Mouse (Mus musculus): Measurements from ENCODE around the gene Galnt10. TPM values are rescaled to one million over a fixed set of nuclear protein-coding genes. Genes with fewer than 3 reads are reported as not detected.

Galnt10 gene
- polyA plus RNA-seq, 1 experiment from 2014 or later = 12.3 TPM

DNA sequence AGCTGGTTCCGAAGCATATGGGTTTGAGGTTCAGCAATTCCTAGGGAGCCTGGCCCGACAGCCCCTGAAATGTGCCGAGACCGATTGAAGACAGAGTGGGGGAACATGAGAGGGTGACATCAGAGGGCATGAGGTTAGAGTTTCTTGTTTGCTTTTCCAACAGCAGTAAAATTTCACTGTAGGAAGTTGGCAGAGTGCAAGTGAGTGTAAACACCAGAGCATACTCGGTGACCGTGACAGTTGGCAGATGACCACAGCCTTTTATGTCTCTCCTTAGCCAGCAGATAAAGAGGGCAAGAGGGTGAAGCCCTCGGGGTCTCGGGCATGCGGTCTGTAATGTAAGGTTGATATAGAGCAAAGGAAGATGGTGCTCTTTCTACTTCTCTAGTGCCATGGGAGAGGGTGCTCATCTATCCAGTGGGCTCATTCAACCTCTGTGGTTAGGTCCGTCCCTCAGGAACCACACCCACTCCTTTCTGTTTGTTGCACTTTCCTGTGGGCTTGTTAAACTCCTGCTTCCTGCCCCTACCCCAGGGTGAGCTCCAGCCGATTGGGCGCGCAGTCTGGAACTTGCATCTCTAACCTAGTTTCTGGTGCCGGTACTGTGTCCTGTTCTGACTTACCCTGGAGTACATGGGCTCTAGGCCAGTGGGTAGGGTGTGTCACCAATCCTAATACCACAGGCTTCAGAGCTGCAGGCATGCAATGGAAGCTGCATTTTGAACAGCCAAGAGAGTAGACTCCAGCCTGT lies 43.1 kb downstream of the Galnt10 start:
- Histone ChIP-seq H3K4me1 (ENCODE audit: control insufficient read depth, insufficient read depth, low read depth, low read length) (peaks cover 19% of the 10 kb centered on the region), H3K4me2 (ENCODE audit: low read length) (no peak overlapping the region), H3K9ac (ENCODE audit: low read depth, low read length) (no peak overlapping the region), H3K4me3 (ENCODE audit: low read length) (no peak overlapping the region), H3K27ac (ENCODE audit: low read depth, low read length) (no peak overlapping the region), H3K36me3 (ENCODE audit: control insufficient read depth, insufficient read depth, low read length) (no peaks in the 10 kb centered on the region), H3K27me3 (replicated peaks; ENCODE audit: control insufficient read depth, insufficient read depth, low read length) (no peaks in the 10 kb centered on the region), H3K9me3 (ENCODE audit: control insufficient read depth, low read length) (no peaks in the 10 kb centered on the region)
- ATAC-seq = no peak
- 80% methylated on average over 14 of the region's 14 CpGs for WGBS

DNA sequence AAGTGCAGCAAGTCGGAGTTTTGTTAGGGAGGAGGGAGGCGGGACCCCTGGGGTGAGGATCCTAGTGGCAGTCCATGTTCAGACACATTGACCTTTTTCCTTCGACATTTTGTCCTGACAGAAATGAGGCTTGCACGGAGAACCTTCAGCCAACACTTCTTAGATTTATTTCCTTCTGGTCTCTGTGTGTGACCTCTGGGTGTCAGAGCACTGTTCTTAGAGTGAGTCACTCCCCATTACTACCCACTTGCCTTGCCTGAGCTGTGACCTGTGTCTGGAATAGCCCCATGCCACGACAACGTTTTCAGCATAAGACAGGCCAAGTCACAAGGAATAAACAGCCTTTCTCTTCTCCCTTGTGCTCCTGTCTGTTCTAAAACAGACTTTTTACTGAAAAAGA lies 44.6 kb downstream of the Galnt10 start:
- Histone ChIP-seq H3K27ac (ENCODE audit: low read depth, low read length) (no peak overlapping the region), H3K9me3 (ENCODE audit: control insufficient read depth, low read length) (no peaks in the 10 kb centered on the region), H3K4me2 (ENCODE audit: low read length) (no peak overlapping the region), H3K4me3 (ENCODE audit: low read length) (no peak overlapping the region), H3K27me3 (replicated peaks; ENCODE audit: control insufficient read depth, insufficient read depth, low read length) (no peaks in the 10 kb centered on the region), H3K36me3 (ENCODE audit: control insufficient read depth, insufficient read depth, low read length) (no peaks in the 10 kb centered on the region), H3K9ac (ENCODE audit: low read depth, low read length) (no peak overlapping the region), H3K4me1 (ENCODE audit: control insufficient read depth, insufficient read depth, low read depth, low read length) (peaks cover 11% of the 10 kb centered on the region)
- ATAC-seq = no peak
- 54% methylated on average over 6 of the region's 6 CpGs for WGBS

GRCm38 (mm10) chr11:57690836-57691235 lies 45.6 kb downstream of the Galnt10 start:
- ATAC-seq = no peak
- WGBS = 88% methylated on average over 5 of the region's 5 CpGs

DNA sequence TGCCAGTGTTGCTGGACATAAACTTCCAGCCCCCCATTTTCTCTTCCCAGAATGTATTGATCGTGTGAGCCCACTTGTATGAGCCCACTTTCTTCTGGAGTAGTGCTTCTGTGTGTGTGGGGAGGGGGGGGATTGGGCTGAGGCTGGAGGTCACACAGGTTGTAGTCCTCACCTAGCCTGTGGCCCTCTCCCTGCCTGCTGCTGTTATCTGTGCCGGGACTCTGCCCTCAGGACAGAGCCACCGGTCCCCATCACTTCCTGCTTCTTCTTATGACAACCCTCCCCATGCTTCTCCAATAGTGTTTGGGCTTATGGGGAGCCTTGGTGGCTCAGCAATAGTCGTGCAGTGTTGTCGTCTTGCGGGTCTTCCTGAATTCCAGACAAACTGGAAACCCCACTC lies 46.7 kb downstream of the Galnt10 start:
- Histone ChIP-seq H3K9me3 (ENCODE audit: control insufficient read depth, low read length) (no peaks in the 10 kb centered on the region), H3K27ac (ENCODE audit: low read depth, low read length) (no peak overlapping the region), H3K4me3 (ENCODE audit: low read length) (no peak overlapping the region), H3K4me2 (ENCODE audit: low read length) (no peak overlapping the region), H3K9ac (ENCODE audit: low read depth, low read length) (no peak overlapping the region), H3K36me3 (ENCODE audit: control insufficient read depth, insufficient read depth, low read length) (no peaks in the 10 kb centered on the region), H3K27me3 (replicated peaks; ENCODE audit: control insufficient read depth, insufficient read depth, low read length) (no peaks in the 10 kb centered on the region), H3K4me1 (ENCODE audit: control insufficient read depth, insufficient read depth, low read depth, low read length) (peaks cover 14% of the 10 kb centered on the region)
- 88% methylated on average over 6 of the region's 6 CpGs for WGBS
- ATAC-seq = no peak

More at GRCm38 (mm10) chr11:57690836-57691235, 45.6 kb downstream of the Galnt10 start:
- Histone ChIP-seq H3K9me3 (ENCODE audit: control insufficient read depth, low read length) (no peaks in the 10 kb centered on the region), H3K27me3 (replicated peaks; ENCODE audit: control insufficient read depth, insufficient read depth, low read length) (no peaks in the 10 kb centered on the region), H3K4me2 (ENCODE audit: low read length) (no peak overlapping the region), H3K4me1 (ENCODE audit: control insufficient read depth, insufficient read depth, low read depth, low read length) (peaks cover 5% of the 10 kb centered on the region), H3K27ac (ENCODE audit: low read depth, low read length) (no peak overlapping the region), H3K4me3 (ENCODE audit: low read length) (no peak overlapping the region), H3K36me3 (ENCODE audit: control insufficient read depth, insufficient read depth, low read length) (no peaks in the 10 kb centered on the region), H3K9ac (ENCODE audit: low read depth, low read length) (no peak overlapping the region)

- H3K4me2 ChIP-seq (ENCODE audit: low read length) = no peak overlapping the region
- no peak overlapping the region for H3K27ac ChIP-seq (ENCODE audit: low read depth, low read length)
- peaks cover 19% of the 10 kb centered on the region for H3K4me1 ChIP-seq (ENCODE audit: control insufficient read depth, insufficient read depth, low read depth, low read length)
- 69% methylated on average over 7 of the region's 7 CpGs for WGBS
- H3K4me3 ChIP-seq (ENCODE audit: low read length) = no peak overlapping the region
- no peaks in the 10 kb centered on the region for H3K9me3 ChIP-seq (ENCODE audit: control insufficient read depth, low read length)
- H3K36me3 ChIP-seq (ENCODE audit: control insufficient read depth, insufficient read depth, low read length) = no peaks in the 10 kb centered on the region
- ATAC-seq = 0 out of 2 replicates have a peak, but pooled peaks have one; percentile 32
- no peak overlapping the region for H3K9ac ChIP-seq (ENCODE audit: low read depth, low read length)
- no peaks in the 10 kb centered on the region for H3K27me3 ChIP-seq (replicated peaks; ENCODE audit: control insufficient read depth, insufficient read depth, low read length)
Measured at GRCm38 (mm10) chr11:57692726-57693125, 47.5 kb downstream of the Galnt10 start.

GRCm38 (mm10) chr11:57694486-57694885 lies 49.2 kb downstream of the Galnt10 start:
- Histone ChIP-seq H3K9ac (ENCODE audit: low read depth, low read length) (no peak overlapping the region), H3K4me2 (ENCODE audit: low read length) (no peak overlapping the region), H3K27ac (ENCODE audit: low read depth, low read length) (no peak overlapping the region), H3K9me3 (ENCODE audit: control insufficient read depth, low read length) (no peaks in the 10 kb centered on the region), H3K27me3 (replicated peaks; ENCODE audit: control insufficient read depth, insufficient read depth, low read length) (no peaks in the 10 kb centered on the region), H3K36me3 (ENCODE audit: control insufficient read depth, insufficient read depth, low read length) (no peaks in the 10 kb centered on the region), H3K4me3 (ENCODE audit: low read length) (no peak overlapping the region), H3K4me1 (ENCODE audit: control insufficient read depth, insufficient read depth, low read depth, low read length) (peaks cover 19% of the 10 kb centered on the region)
- no peak for ATAC-seq
- 98% methylated on average over 6 of the region's 6 CpGs for WGBS

GRCm38 (mm10) chr11:57696207-57696676 lies 51.0 kb downstream of the Galnt10 start:
- no peaks in the 10 kb centered on the region for H3K36me3 ChIP-seq (ENCODE audit: control insufficient read depth, insufficient read depth, low read length)
- WGBS = 13% methylated on average over 17 of the region's 17 CpGs
- no peaks in the 10 kb centered on the region for H3K27me3 ChIP-seq (replicated peaks; ENCODE audit: control insufficient read depth, insufficient read depth, low read length)
- no peak overlapping the region; the same call in 1 of the 2 replicates for H3K9ac ChIP-seq (ENCODE audit: low read depth, low read length)
- H3K4me2 ChIP-seq (ENCODE audit: low read length) = peak overlapping the region; percentile 47
- no peaks in the 10 kb centered on the region for H3K9me3 ChIP-seq (ENCODE audit: control insufficient read depth, low read length)
- peak overlapping the region; percentile 7 for H3K27ac ChIP-seq (ENCODE audit: low read depth, low read length)
- peak; percentile 40 for ATAC-seq
- no peak overlapping the region for H3K4me3 ChIP-seq (ENCODE audit: low read length)
- H3K4me1 ChIP-seq (ENCODE audit: control insufficient read depth, insufficient read depth, low read depth, low read length) = peaks cover 19% of the 10 kb centered on the region

GRCm38 (mm10) chr11:57696807-57697251 lies 51.6 kb downstream of the Galnt10 start:
- Histone ChIP-seq H3K27me3 (replicated peaks; ENCODE audit: control insufficient read depth, insufficient read depth, low read length) (no peaks in the 10 kb centered on the region), H3K4me3 (ENCODE audit: low read length) (no peak overlapping the region), H3K9me3 (ENCODE audit: control insufficient read depth, low read length) (no peaks in the 10 kb centered on the region), H3K4me2 (ENCODE audit: low read length) (peak overlapping the region; percentile 47), H3K36me3 (ENCODE audit: control insufficient read depth, insufficient read depth, low read length) (no peaks in the 10 kb centered on the region), H3K4me1 (ENCODE audit: control insufficient read depth, insufficient read depth, low read depth, low read length) (peaks cover 19% of the 10 kb centered on the region), H3K27ac (ENCODE audit: low read depth, low read length) (peak overlapping the region; percentile 7; the same call in 1 of the 2 replicates), H3K9ac (ENCODE audit: low read depth, low read length) (0 out of 2 replicates have a peak overlapping the region, but pooled peaks have one; percentile 4)
- 18% methylated on average over 5 of the region's 5 CpGs for WGBS
- ATAC-seq = peak; percentile 43

GRCm38 (mm10) chr11:57700114-57700513 lies 54.9 kb downstream of the Galnt10 start:
- WGBS = 89% methylated on average over 7 of the region's 7 CpGs
- Histone ChIP-seq H3K9ac (ENCODE audit: low read depth, low read length) (no peak overlapping the region), H3K36me3 (ENCODE audit: control insufficient read depth, insufficient read depth, low read length) (no peaks in the 10 kb centered on the region), H3K4me1 (ENCODE audit: control insufficient read depth, insufficient read depth, low read depth, low read length) (peaks cover 16% of the 10 kb centered on the region), H3K27ac (ENCODE audit: low read depth, low read length) (no peak overlapping the region), H3K4me2 (ENCODE audit: low read length) (no peak overlapping the region), H3K4me3 (ENCODE audit: low read length) (no peak overlapping the region), H3K27me3 (replicated peaks; ENCODE audit: control insufficient read depth, insufficient read depth, low read length) (no peaks in the 10 kb centered on the region), H3K9me3 (ENCODE audit: control insufficient read depth, low read length) (no peaks in the 10 kb centered on the region)
- ATAC-seq = no peak
